23 mouse cellular contexts compared by ENCODE assay signal in genomic region chr15:78863154-78863553, GRCm38 (mm10). TPM values are rescaled to one million over a fixed set of nuclear protein-coding genes. Genes with fewer than 3 reads are reported as not detected.
DNase-seq lines count a peak whose midpoint lies in the region; ATAC-seq and TF ChIP-seq lines count a peak whose summit lies in the region.
"Had no signal": no experiment of that assay in that cellular context is flagged by ENCODE, and none has a peak within 500 bp of the region (broad histone marks: within the 10 kb centered on the region; RNA-seq: fewer than 3 reads in every experiment).

No protein-coding gene starts in this region.

- H3K9ac ChIP-seq in intestine, embryonic 15.5 days, result no peak overlapping the region
- H3K9ac ChIP-seq in intestine, postnatal 0 days (ENCODE audit: low read depth, low read length), result no peak overlapping the region
- no peak overlapping the region for H3K9ac ChIP-seq in lung, embryonic 16.5 days (ENCODE audit: low read length)
- no peak overlapping the region for H3K9ac ChIP-seq in stomach, postnatal 0 days (ENCODE audit: low read length)
- H3K9ac ChIP-seq in hindbrain, embryonic 16.5 days (ENCODE audit: low read depth, low read length), result no peak overlapping the region
- H3K9ac ChIP-seq: forebrain, embryonic 13.5 days; limb, embryonic 13.5 days; liver, embryonic 15.5 days; midbrain, embryonic 13.5 days had no signal

- H3K4me1 ChIP-seq in intestine, embryonic 15.5 days (replicated peaks), result peaks cover 27% of the 10 kb centered on the region
- peaks cover 6% of the 10 kb centered on the region; the same call in 1 of the 2 replicates for H3K4me1 ChIP-seq in intestine, postnatal 0 days (replicated peaks; ENCODE audit: control insufficient read depth, insufficient read depth, low read length)
- H3K4me1 ChIP-seq in lung, embryonic 16.5 days (replicated peaks; ENCODE audit: control insufficient read depth, insufficient read depth, low read length), result peaks cover 22% of the 10 kb centered on the region
- H3K4me1 ChIP-seq in lung, adult 2 months (ENCODE audit: control insufficient read depth, insufficient read depth, low read length), result peaks cover 1% of the 10 kb centered on the region; the same call in 1 of the 2 replicates
- H3K4me1 ChIP-seq in limb, embryonic 10.5 days, result peaks cover 33% of the 10 kb centered on the region
- no peaks in the 10 kb centered on the region; the same call in 1 of the 2 replicates for H3K4me1 ChIP-seq in stomach, postnatal 0 days (replicated peaks; ENCODE audit: control insufficient read depth, insufficient read depth)
- peaks cover 26% of the 10 kb centered on the region for H3K4me1 ChIP-seq in thymus, adult 2 months (replicated peaks; ENCODE audit: control insufficient read depth, insufficient read depth, low read length)
- H3K4me1 ChIP-seq in hindbrain, embryonic 16.5 days (ENCODE audit: control insufficient read depth, insufficient read depth, low read depth, low read length), result no peaks in the 10 kb centered on the region
- H3K4me1 ChIP-seq: midbrain, embryonic 13.5 days had no signal

- DNase-seq in lung, adult 2 months, result no peak
- no peak for DNase-seq in limb, embryonic 10.5 days (ENCODE audit: low spot score)
- DNase-seq in stomach, postnatal 0 days (ENCODE audit: low spot score), result peak; percentile 37
- DNase-seq in thymus, adult 2 months, result no peak
- DNase-seq: adrenal gland, adult 2 months; cerebellum, adult 8-10 months; gastrocnemius, postnatal 10 days; heart, adult 18-20 months; kidney, adult 8-10 months; right cerebral cortex, postnatal 25 days had no signal

- ATAC-seq in intestine, embryonic 15.5 days, result no peak
- ATAC-seq in intestine, postnatal 0 days, result no peak
- peak; percentile 32; the same call in 1 of the 2 replicates for ATAC-seq in lung, embryonic 16.5 days (ENCODE audit: low read depth)
- ATAC-seq in stomach, postnatal 0 days (ENCODE audit: low FRiP score, low TSS enrichment), result no peak
- no peak for ATAC-seq in hindbrain, embryonic 16.5 days
- ATAC-seq: forebrain, embryonic 13.5 days; midbrain, embryonic 13.5 days had no signal

- TF ChIP-seq CTCF in intestine, postnatal 0 days (IDR thresholded peaks at IDR 0.05; ENCODE audit: low read depth), result no peak
- no peak for TF ChIP-seq CTCF in lung, adult 2 months (IDR thresholded peaks at IDR 0.05; ENCODE audit: insufficient read depth, low read length)
- no peak for TF ChIP-seq CTCF in stomach, postnatal 0 days (IDR thresholded peaks at IDR 0.05; ENCODE audit: low read depth)
- TF ChIP-seq CTCF in thymus, adult 2 months (IDR thresholded peaks at IDR 0.05; ENCODE audit: borderline replicate concordance, control insufficient read depth, extremely low read depth, insufficient read depth, low read length, poor library complexity), result no peak

- H3K4me2 ChIP-seq in intestine, embryonic 15.5 days (replicated peaks), result no peak overlapping the region
- H3K4me2 ChIP-seq in intestine, postnatal 0 days (replicated peaks; ENCODE audit: low read depth), result no peak overlapping the region
- no peak overlapping the region for H3K4me2 ChIP-seq in lung, embryonic 16.5 days (ENCODE audit: low read depth, low read length)
- no peak overlapping the region for H3K4me2 ChIP-seq in stomach, postnatal 0 days (replicated peaks; ENCODE audit: low read depth)
- H3K4me2 ChIP-seq in hindbrain, embryonic 16.5 days (ENCODE audit: low read length), result no peak overlapping the region
- H3K4me2 ChIP-seq: forebrain, embryonic 13.5 days; limb, embryonic 13.5 days; midbrain, embryonic 13.5 days had no signal

- TF ChIP-seq EP300 in stomach, postnatal 0 days (optimal IDR thresholded peaks at IDR 0.05), result no peak

- 68% methylated on average over 2 of the region's 2 CpGs for WGBS in intestine, embryonic 15.5 days
- 58% methylated on average over 2 of the region's 2 CpGs for WGBS in intestine, postnatal 0 days
- WGBS in lung, embryonic 16.5 days, result 43% methylated on average over 2 of the region's 2 CpGs
- 57% methylated on average over 2 of the region's 2 CpGs for WGBS in lung, adult 2 months
- WGBS in limb, embryonic 10.5 days, result 89% methylated on average over 2 of the region's 2 CpGs
- WGBS in stomach, postnatal 0 days, result 68% methylated on average over 2 of the region's 2 CpGs
- 70% methylated on average over 2 of the region's 2 CpGs for WGBS in thymus, adult 2 months
- WGBS in hindbrain, embryonic 16.5 days, result 67% methylated on average over 2 of the region's 2 CpGs

- no peaks in the 10 kb centered on the region for H3K9me3 ChIP-seq in intestine, embryonic 15.5 days
- no peaks in the 10 kb centered on the region for H3K9me3 ChIP-seq in intestine, postnatal 0 days (ENCODE audit: control insufficient read depth)
- H3K9me3 ChIP-seq in lung, embryonic 16.5 days (ENCODE audit: control insufficient read depth, low read length), result no peaks in the 10 kb centered on the region
- no peaks in the 10 kb centered on the region for H3K9me3 ChIP-seq in limb, embryonic 10.5 days (replicated peaks)
- H3K9me3 ChIP-seq in stomach, postnatal 0 days (ENCODE audit: control insufficient read depth, low read length), result no peaks in the 10 kb centered on the region
- H3K9me3 ChIP-seq in hindbrain, embryonic 16.5 days (ENCODE audit: control insufficient read depth, low read length), result no peaks in the 10 kb centered on the region
- H3K9me3 ChIP-seq: forebrain, embryonic 13.5 days; limb, embryonic 13.5 days; liver, embryonic 15.5 days; midbrain, embryonic 13.5 days had no signal

- 0 out of 2 replicates have a peak overlapping the region, but pooled peaks have one; percentile 28 for H3K27ac ChIP-seq in intestine, embryonic 15.5 days
- H3K27ac ChIP-seq in intestine, postnatal 0 days (ENCODE audit: low read depth, low read length), result no peak overlapping the region
- 0 out of 2 replicates have a peak overlapping the region, but pooled peaks have one; percentile 30 for H3K27ac ChIP-seq in lung, embryonic 16.5 days (ENCODE audit: low read length)
- peak overlapping the region; percentile 61; the same call in 1 of the 2 replicates for H3K27ac ChIP-seq in limb, embryonic 10.5 days
- H3K27ac ChIP-seq in stomach, postnatal 0 days (replicated peaks), result no peak overlapping the region
- H3K27ac ChIP-seq in thymus, adult 2 months (ENCODE audit: control insufficient read depth, insufficient read depth, low read length), result no peak overlapping the region
- H3K27ac ChIP-seq in hindbrain, embryonic 16.5 days (ENCODE audit: low read depth, low read length), result no peak overlapping the region
- H3K27ac ChIP-seq: forebrain, embryonic 13.5 days; limb, embryonic 13.5 days; midbrain, embryonic 13.5 days had no signal

- H3K36me3 ChIP-seq in intestine, embryonic 15.5 days, result no peaks in the 10 kb centered on the region
- no peaks in the 10 kb centered on the region for H3K36me3 ChIP-seq in intestine, postnatal 0 days (ENCODE audit: control insufficient read depth, insufficient read depth)
- no peaks in the 10 kb centered on the region for H3K36me3 ChIP-seq in lung, embryonic 16.5 days (ENCODE audit: control insufficient read depth, insufficient read depth, low read length)
- H3K36me3 ChIP-seq in limb, embryonic 10.5 days, result no peaks in the 10 kb centered on the region
- H3K36me3 ChIP-seq in stomach, postnatal 0 days (ENCODE audit: control insufficient read depth, insufficient read depth, low read length), result no peaks in the 10 kb centered on the region
- H3K36me3 ChIP-seq in thymus, adult 2 months (ENCODE audit: control insufficient read depth, insufficient read depth, low read length), result no peaks in the 10 kb centered on the region
- no peaks in the 10 kb centered on the region for H3K36me3 ChIP-seq in hindbrain, embryonic 16.5 days (ENCODE audit: control insufficient read depth, insufficient read depth, low read length)
- H3K36me3 ChIP-seq: limb, embryonic 13.5 days; liver, embryonic 15.5 days; midbrain, embryonic 13.5 days had no signal

- no peak for TF ChIP-seq POLR2A in lung, adult 2 months (IDR thresholded peaks at IDR 0.05; ENCODE audit: borderline replicate concordance, extremely low read depth, low read depth, low read length)
- TF ChIP-seq POLR2A in thymus, adult 2 months (IDR thresholded peaks at IDR 0.05; ENCODE audit: control insufficient read depth, extremely low read depth, insufficient read depth, low read length, poor library complexity), result no peak

- no peak overlapping the region for H3K4me3 ChIP-seq in intestine, embryonic 15.5 days (replicated peaks)
- no peak overlapping the region for H3K4me3 ChIP-seq in intestine, postnatal 0 days (ENCODE audit: low read depth, low read length)
- no peak overlapping the region for H3K4me3 ChIP-seq in lung, embryonic 16.5 days (ENCODE audit: low read length)
- no peak overlapping the region for H3K4me3 ChIP-seq in lung, adult 2 months (replicated peaks; ENCODE audit: extremely low read depth, low read depth, low read length)
- no peak overlapping the region for H3K4me3 ChIP-seq in limb, embryonic 10.5 days
- H3K4me3 ChIP-seq in stomach, postnatal 0 days (ENCODE audit: low read depth, low read length), result no peak overlapping the region
- no peak overlapping the region for H3K4me3 ChIP-seq in thymus, adult 2 months (ENCODE audit: control insufficient read depth, insufficient read depth, low read length)
- no peak overlapping the region for H3K4me3 ChIP-seq in hindbrain, embryonic 16.5 days (ENCODE audit: low read length)
- H3K4me3 ChIP-seq: erythroblast, embryonic 14.5 days; forebrain, embryonic 13.5 days; limb, embryonic 13.5 days; liver, embryonic 15.5 days; midbrain, embryonic 13.5 days had no signal

- no peaks in the 10 kb centered on the region for H3K27me3 ChIP-seq in intestine, embryonic 15.5 days (replicated peaks)
- no peaks in the 10 kb centered on the region for H3K27me3 ChIP-seq in intestine, postnatal 0 days (replicated peaks; ENCODE audit: control insufficient read depth, insufficient read depth, low read length)
- H3K27me3 ChIP-seq in lung, embryonic 16.5 days (ENCODE audit: control insufficient read depth, insufficient read depth, low read depth, low read length), result no peaks in the 10 kb centered on the region
- no peaks in the 10 kb centered on the region; the same call in 1 of the 2 replicates for H3K27me3 ChIP-seq in limb, embryonic 10.5 days (ENCODE audit: low read depth, poor library complexity, severe bottlenecking)
- no peaks in the 10 kb centered on the region for H3K27me3 ChIP-seq in stomach, postnatal 0 days (ENCODE audit: control insufficient read depth, insufficient read depth, low read length)
- no peaks in the 10 kb centered on the region for H3K27me3 ChIP-seq in thymus, adult 2 months (ENCODE audit: control insufficient read depth, insufficient read depth, low read length)
- H3K27me3 ChIP-seq in hindbrain, embryonic 16.5 days (replicated peaks; ENCODE audit: control insufficient read depth, insufficient read depth, low read length), result no peaks in the 10 kb centered on the region
- H3K27me3 ChIP-seq: forebrain, embryonic 13.5 days; limb, embryonic 13.5 days; midbrain, embryonic 13.5 days had no signal

RNA-seq across cellular contexts. Expression of gene Lgals2, which starts 7.8 kb away (rescaled TPM):
- polyA plus RNA-seq in intestine, embryonic 15.5 days (2015; fragmentation: Nextera tagmentation; extraction: Ambion mirVana), result 1,110 and 1,149 TPM in 2 replicates
- polyA plus RNA-seq in intestine, postnatal 0 days (2015; fragmentation: Nextera tagmentation; extraction: Ambion mirVana), result 787 and 833 TPM in 2 replicates
- polyA plus RNA-seq in lung, embryonic 16.5 days (2015; fragmentation: Nextera tagmentation; extraction: Ambion mirVana), result 1.0 and 1.2 TPM in 2 replicates
- 6.0 and 7.2 TPM in 2 replicates for polyA plus RNA-seq in lung, adult 2 months (2012; rRNA removed)
- polyA plus RNA-seq in limb, embryonic 10.5 days (2016; fragmentation: Nextera tagmentation; extraction: Ambion mirVana), result not detected in 2 replicates
- polyA plus RNA-seq in stomach, postnatal 0 days (2015; fragmentation: Nextera tagmentation; extraction: Ambion mirVana), result 39.4 and 39.5 TPM in 2 replicates
- polyA plus RNA-seq in thymus, adult 2 months (2012; rRNA removed), result 2.9 and 4.8 TPM in 2 replicates
- polyA plus RNA-seq in hindbrain, embryonic 16.5 days (2015; fragmentation: Nextera tagmentation; extraction: Ambion mirVana), result not detected in 2 replicates
- polyA plus RNA-seq: embryonic facial prominence, embryonic 11.5 days; erythroblast, embryonic 14.5 days; forebrain, embryonic 13.5 days; heart, embryonic 14.5 days; midbrain, embryonic 13.5 days; neural tube, embryonic 14.5 days had no signal

RNA-seq across cellular contexts. Expression of gene Gga1, which starts 13.8 kb away (rescaled TPM):
- polyA plus RNA-seq in intestine, embryonic 15.5 days (2015; fragmentation: Nextera tagmentation; extraction: Ambion mirVana), result 47.6 and 51.7 TPM in 2 replicates
- 40.1 TPM in 2 replicates for polyA plus RNA-seq in intestine, postnatal 0 days (2015; fragmentation: Nextera tagmentation; extraction: Ambion mirVana)
- 58.3 and 63.1 TPM in 2 replicates for polyA plus RNA-seq in lung, embryonic 16.5 days (2015; fragmentation: Nextera tagmentation; extraction: Ambion mirVana)
- 113 and 121 TPM in 2 replicates for polyA plus RNA-seq in lung, adult 2 months (2012; rRNA removed)
- 49.9 and 56.5 TPM in 2 replicates for polyA plus RNA-seq in limb, embryonic 10.5 days (2016; fragmentation: Nextera tagmentation; extraction: Ambion mirVana)
- polyA plus RNA-seq in stomach, postnatal 0 days (2015; fragmentation: Nextera tagmentation; extraction: Ambion mirVana), result 35.6 and 39.3 TPM in 2 replicates
- 137 and 155 TPM in 2 replicates for polyA plus RNA-seq in thymus, adult 2 months (2012; rRNA removed)
- polyA plus RNA-seq in hindbrain, embryonic 16.5 days (2015; fragmentation: Nextera tagmentation; extraction: Ambion mirVana), result 46.1 and 51.8 TPM in 2 replicates

RNA-seq across cellular contexts. Expression of gene Cdc42ep1, which starts 20.7 kb away (rescaled TPM):
- polyA plus RNA-seq in intestine, embryonic 15.5 days (2015; fragmentation: Nextera tagmentation; extraction: Ambion mirVana), result 44.0 and 47.5 TPM in 2 replicates
- 16.8 and 17.0 TPM in 2 replicates for polyA plus RNA-seq in intestine, postnatal 0 days (2015; fragmentation: Nextera tagmentation; extraction: Ambion mirVana)
- 113 TPM in 2 replicates for polyA plus RNA-seq in lung, embryonic 16.5 days (2015; fragmentation: Nextera tagmentation; extraction: Ambion mirVana)
- 221 and 277 TPM in 2 replicates for polyA plus RNA-seq in lung, adult 2 months (2012; rRNA removed)
- 18.8 and 22.0 TPM in 2 replicates for polyA plus RNA-seq in limb, embryonic 10.5 days (2016; fragmentation: Nextera tagmentation; extraction: Ambion mirVana)
- polyA plus RNA-seq in stomach, postnatal 0 days (2015; fragmentation: Nextera tagmentation; extraction: Ambion mirVana), result 37.7 and 45.4 TPM in 2 replicates
- polyA plus RNA-seq in thymus, adult 2 months (2012; rRNA removed), result 8.1 and 12.5 TPM in 2 replicates
- 15.9 and 17.5 TPM in 2 replicates for polyA plus RNA-seq in hindbrain, embryonic 16.5 days (2015; fragmentation: Nextera tagmentation; extraction: Ambion mirVana)

RNA-seq across cellular contexts. Expression of gene Gm49510, which starts 36.3 kb away (rescaled TPM):
- polyA plus RNA-seq in intestine, embryonic 15.5 days (2015; fragmentation: Nextera tagmentation; extraction: Ambion mirVana), result 0.23 and 0.42 TPM in 2 replicates
- polyA plus RNA-seq in intestine, postnatal 0 days (2015; fragmentation: Nextera tagmentation; extraction: Ambion mirVana), result 0.21 TPM in 1 of 2 replicates, not detected in the other
- 0.16 and 0.59 TPM in 2 replicates for polyA plus RNA-seq in lung, embryonic 16.5 days (2015; fragmentation: Nextera tagmentation; extraction: Ambion mirVana)
- polyA plus RNA-seq in lung, adult 2 months (2012; rRNA removed), result 0.04 TPM in 1 of 2 replicates, not detected in the other
- polyA plus RNA-seq in limb, embryonic 10.5 days (2016; fragmentation: Nextera tagmentation; extraction: Ambion mirVana), result 0.13 and 0.51 TPM in 2 replicates
- 0.27 and 0.28 TPM in 2 replicates for polyA plus RNA-seq in stomach, postnatal 0 days (2015; fragmentation: Nextera tagmentation; extraction: Ambion mirVana)
- polyA plus RNA-seq in thymus, adult 2 months (2012; rRNA removed), result 0.08 and 0.14 TPM in 2 replicates
- polyA plus RNA-seq in hindbrain, embryonic 16.5 days (2015; fragmentation: Nextera tagmentation; extraction: Ambion mirVana), result 0.11 TPM in 1 of 2 replicates, not detected in the other
- polyA plus RNA-seq: adrenal gland, adult 2 months; heart, embryonic 14.5 days; testis, adult 2 months had no signal

RNA-seq across cellular contexts. Expression of gene Sh3bp1, which starts 36.4 kb away (rescaled TPM):
- polyA plus RNA-seq in intestine, embryonic 15.5 days (2015; fragmentation: Nextera tagmentation; extraction: Ambion mirVana), result 21.6 and 26.8 TPM in 2 replicates
- polyA plus RNA-seq in intestine, postnatal 0 days (2015; fragmentation: Nextera tagmentation; extraction: Ambion mirVana), result 7.2 and 7.6 TPM in 2 replicates
- polyA plus RNA-seq in lung, embryonic 16.5 days (2015; fragmentation: Nextera tagmentation; extraction: Ambion mirVana), result 37.3 and 41.8 TPM in 2 replicates
- 77.8 and 92.6 TPM in 2 replicates for polyA plus RNA-seq in lung, adult 2 months (2012; rRNA removed)
- 51.1 and 51.2 TPM in 2 replicates for polyA plus RNA-seq in limb, embryonic 10.5 days (2016; fragmentation: Nextera tagmentation; extraction: Ambion mirVana)
- polyA plus RNA-seq in stomach, postnatal 0 days (2015; fragmentation: Nextera tagmentation; extraction: Ambion mirVana), result 22.7 and 27.4 TPM in 2 replicates
- 371 and 412 TPM in 2 replicates for polyA plus RNA-seq in thymus, adult 2 months (2012; rRNA removed)
- 4.5 and 6.7 TPM in 2 replicates for polyA plus RNA-seq in hindbrain, embryonic 16.5 days (2015; fragmentation: Nextera tagmentation; extraction: Ambion mirVana)

Comparison
In these comparisons a context has a peak if more than half of its experiments do, and no peak if none do; other contexts are left out.
1. H3K27ac ChIP-seq: peak in intestine, embryonic 15.5 days (single experiment), lung, embryonic 16.5 days (single experiment) and limb, embryonic 10.5 days (single experiment); none in intestine, postnatal 0 days (single experiment), stomach, postnatal 0 days (single experiment), thymus, adult 2 months (single experiment) and hindbrain, embryonic 16.5 days (single experiment).
2. RNA of gene Lgals2, which starts 7.8 kb away (polyA plus RNA-seq): 1,110 to 1,149 TPM in intestine, embryonic 15.5 days and 787 to 833 TPM in intestine, postnatal 0 days; 39.4 to 39.5 TPM in stomach, postnatal 0 days, 6.0 to 7.2 TPM in lung, adult 2 months, 2.9 to 4.8 TPM in thymus, adult 2 months, 1.0 to 1.2 TPM in lung, embryonic 16.5 days, not detected in limb, embryonic 10.5 days and not detected in hindbrain, embryonic 16.5 days; every median in the first group is over 10 times any median in the second.